8 mouse cellular contexts compared by ENCODE assay signal in the genomic region with DNA sequence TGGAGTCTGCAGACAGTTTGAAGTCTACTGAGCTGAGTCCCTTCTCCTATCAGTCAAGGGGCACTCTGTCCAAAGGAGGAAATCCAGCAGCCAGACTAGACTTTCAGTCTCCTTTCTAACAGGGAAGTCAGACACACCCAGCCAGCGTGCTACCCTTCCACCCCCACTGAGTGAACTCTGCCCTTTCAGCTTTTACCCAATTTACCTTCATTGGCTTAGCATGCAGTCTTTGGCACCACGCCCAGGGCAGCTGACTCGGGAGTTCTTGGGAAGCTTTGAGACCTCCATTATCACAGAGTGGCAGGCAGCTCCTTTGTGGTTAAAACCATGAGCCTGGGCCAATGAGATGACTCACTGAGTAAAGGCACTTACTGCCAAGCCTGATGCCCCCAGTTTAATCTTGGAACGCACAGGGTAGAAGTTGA.
DNase-seq lines count a peak whose midpoint lies in the region; ATAC-seq lines count a peak whose summit lies in the region.

No protein-coding gene starts in this region.

- no peak overlapping the region for H3K9ac ChIP-seq in hindbrain, embryonic 15.5 days
- H3K9ac ChIP-seq in hindbrain, embryonic 12.5 days = no peak overlapping the region
- no peak overlapping the region for H3K9ac ChIP-seq in hindbrain, embryonic 16.5 days (ENCODE audit: low read depth, low read length)

- no peaks in the 10 kb centered on the region for H3K36me3 ChIP-seq in hindbrain, embryonic 15.5 days
- H3K36me3 ChIP-seq in hindbrain, embryonic 12.5 days = no peaks in the 10 kb centered on the region
- no peaks in the 10 kb centered on the region for H3K36me3 ChIP-seq in hindbrain, embryonic 16.5 days (ENCODE audit: control insufficient read depth, insufficient read depth, low read length)

- 47% methylated on average over 4 of the region's 4 CpGs for WGBS in hindbrain, embryonic 15.5 days
- 44% methylated on average over 4 of the region's 4 CpGs for WGBS in hindbrain, embryonic 12.5 days
- WGBS in hindbrain, embryonic 16.5 days = 36% methylated on average over 4 of the region's 4 CpGs

- no peaks in the 10 kb centered on the region for H3K27me3 ChIP-seq in hindbrain, embryonic 15.5 days
- no peaks in the 10 kb centered on the region for H3K27me3 ChIP-seq in hindbrain, embryonic 12.5 days
- H3K27me3 ChIP-seq in hindbrain, embryonic 16.5 days (replicated peaks; ENCODE audit: control insufficient read depth, insufficient read depth, low read length) = no peaks in the 10 kb centered on the region

- intact Hi-C loops in left cerebral cortex, postnatal 36 days (cut with DNase I) = no loop called here

- H3K9me3 ChIP-seq in hindbrain, embryonic 15.5 days = no peaks in the 10 kb centered on the region
- H3K9me3 ChIP-seq in hindbrain, embryonic 12.5 days (replicated peaks) = no peaks in the 10 kb centered on the region
- H3K9me3 ChIP-seq in hindbrain, embryonic 16.5 days (ENCODE audit: control insufficient read depth, low read length) = no peaks in the 10 kb centered on the region

- ATAC-seq in hindbrain, embryonic 15.5 days (ENCODE audit: low FRiP score, low read depth) = peak; percentile 38; the same call in 1 of the 2 replicates
- ATAC-seq in hindbrain, embryonic 12.5 days (ENCODE audit: low FRiP score) = no peak
- ATAC-seq in erythroid progenitor cell, adult 5-6 weeks (replicated peaks; ENCODE audit: low FRiP score, poor library complexity, severe bottlenecking) = peak; percentile 91
- ATAC-seq in hindbrain, embryonic 16.5 days = peak; percentile 70

- H3K4me3 ChIP-seq in hindbrain, embryonic 15.5 days = no peak overlapping the region
- H3K4me3 ChIP-seq in hindbrain, embryonic 12.5 days = no peak overlapping the region
- H3K4me3 ChIP-seq in hindbrain, embryonic 16.5 days (ENCODE audit: low read length) = no peak overlapping the region

- H3K27ac ChIP-seq in hindbrain, embryonic 15.5 days (replicated peaks) = no peak overlapping the region; the same call in 1 of the 2 replicates
- H3K27ac ChIP-seq in hindbrain, embryonic 12.5 days = no peak overlapping the region; the same call in 1 of the 2 replicates
- H3K27ac ChIP-seq in hindbrain, embryonic 16.5 days (ENCODE audit: low read depth, low read length) = no peak overlapping the region

- peak; percentile 63 for DNase-seq in adrenal gland, adult 8-10 months
- peak; percentile 17 to 31 for DNase-seq in left cerebral cortex, postnatal 36 days (ENCODE audit: low spot score in 2 of 2)
- peak; percentile 85 to 93 for DNase-seq in monocyte, adult 2 months (ENCODE audit: low read depth in 1 of 2, low spot score in 2 of 2)
- peak; percentile 73 for DNase-seq in urinary bladder, adult 2 months (ENCODE audit: low spot score)

- H3K4me2 ChIP-seq in hindbrain, embryonic 15.5 days = no peak overlapping the region
- no peak overlapping the region for H3K4me2 ChIP-seq in hindbrain, embryonic 12.5 days (replicated peaks)
- H3K4me2 ChIP-seq in hindbrain, embryonic 16.5 days (ENCODE audit: low read length) = no peak overlapping the region

- no peaks in the 10 kb centered on the region for H3K4me1 ChIP-seq in hindbrain, embryonic 15.5 days (replicated peaks)
- H3K4me1 ChIP-seq in hindbrain, embryonic 12.5 days = no peaks in the 10 kb centered on the region
- no peaks in the 10 kb centered on the region for H3K4me1 ChIP-seq in hindbrain, embryonic 16.5 days (ENCODE audit: control insufficient read depth, insufficient read depth, low read depth, low read length)

Comparison
In these comparisons a context has a peak if more than half of its experiments do, and no peak if none do; other contexts are left out.
1. DNase-seq: peak in every context shown above with its lines; median percentile 89 in monocyte, adult 2 months; 73 in urinary bladder, adult 2 months; 63 in adrenal gland, adult 8-10 months; 24 in left cerebral cortex, postnatal 36 days.